Mouse (Mus musculus): ENCODE results near the gene Lcn2. TPM values are rescaled to one million over a fixed set of nuclear protein-coding genes. Genes with fewer than 3 reads are reported as not detected.

Gene Lcn2
- polyA plus RNA-seq, 1 experiment from 2014 or later: not detected

DNA sequence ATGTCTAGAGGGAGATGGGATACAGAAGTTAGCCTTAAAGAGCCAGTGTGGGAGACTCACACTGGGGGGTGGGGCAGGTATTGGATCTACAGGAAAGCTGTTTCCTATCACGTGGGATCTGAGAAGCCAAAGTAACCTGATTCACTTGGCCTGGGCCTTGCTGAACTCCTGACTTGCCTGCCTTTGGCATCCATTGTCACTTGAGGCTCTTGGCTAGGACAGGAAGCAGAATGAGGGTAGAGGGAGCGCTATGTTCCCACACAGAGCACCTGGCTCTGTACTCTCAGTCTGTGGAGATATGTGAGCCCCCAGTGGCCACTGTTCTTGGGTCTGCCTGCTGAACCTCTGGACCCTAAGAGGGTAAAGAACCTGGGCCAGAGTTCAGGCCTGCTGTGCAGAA, 28.5 kb upstream of the Lcn2 start:
- peaks cover 54% of the 10 kb centered on the region for H3K36me3 ChIP-seq (ENCODE audit: control insufficient read depth, insufficient read depth)
- H3K27ac ChIP-seq (ENCODE audit: low read length): no peak overlapping the region
- WGBS: 80% methylated on average over 2 of the region's 2 CpGs
- no peak overlapping the region for H3K4me3 ChIP-seq (replicated peaks; ENCODE audit: low read length)
- H3K27me3 ChIP-seq (replicated peaks; ENCODE audit: control insufficient read depth, insufficient read depth, low read length): no peaks in the 10 kb centered on the region
- no peak for ATAC-seq
- H3K9ac ChIP-seq (replicated peaks; ENCODE audit: low read depth, low read length): no peak overlapping the region
- no peak overlapping the region for H3K4me2 ChIP-seq (ENCODE audit: low read length)
- H3K4me1 ChIP-seq (replicated peaks; ENCODE audit: control insufficient read depth, insufficient read depth, low read length): no peaks in the 10 kb centered on the region
- H3K9me3 ChIP-seq (ENCODE audit: control insufficient read depth, low read length): no peaks in the 10 kb centered on the region

DNA sequence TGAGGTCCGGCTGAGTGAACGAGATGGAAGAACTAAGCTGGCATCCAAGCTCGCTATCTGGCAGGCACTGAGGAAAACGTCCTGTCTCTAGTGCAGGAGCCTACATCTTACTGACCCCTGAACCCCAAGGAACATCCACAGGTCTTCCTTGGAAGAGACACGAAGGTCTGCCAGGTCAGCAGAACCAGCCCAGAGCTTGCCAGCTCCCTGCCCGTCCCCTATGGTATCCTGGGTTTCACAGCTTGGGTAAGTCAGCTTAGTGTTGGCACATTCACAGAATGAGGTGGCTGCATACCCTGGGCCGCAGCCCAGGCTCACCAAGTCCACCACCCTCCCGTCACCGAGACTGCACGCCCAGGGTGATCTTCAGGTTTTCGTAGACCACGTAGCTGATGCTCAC, 27.7 kb upstream of the Lcn2 start:
- Histone ChIP-seq H3K4me1 (replicated peaks; ENCODE audit: control insufficient read depth, insufficient read depth, low read length) (no peaks in the 10 kb centered on the region), H3K4me2 (ENCODE audit: low read length) (no peak overlapping the region), H3K9ac (replicated peaks; ENCODE audit: low read depth, low read length) (no peak overlapping the region), H3K27ac (ENCODE audit: low read length) (no peak overlapping the region), H3K36me3 (ENCODE audit: control insufficient read depth, insufficient read depth) (peaks cover 50% of the 10 kb centered on the region), H3K4me3 (replicated peaks; ENCODE audit: low read length) (no peak overlapping the region), H3K9me3 (ENCODE audit: control insufficient read depth, low read length) (no peaks in the 10 kb centered on the region), H3K27me3 (replicated peaks; ENCODE audit: control insufficient read depth, insufficient read depth, low read length) (no peaks in the 10 kb centered on the region)
- ATAC-seq: no peak
- WGBS: 96% methylated on average over 12 of the region's 12 CpGs

DNA sequence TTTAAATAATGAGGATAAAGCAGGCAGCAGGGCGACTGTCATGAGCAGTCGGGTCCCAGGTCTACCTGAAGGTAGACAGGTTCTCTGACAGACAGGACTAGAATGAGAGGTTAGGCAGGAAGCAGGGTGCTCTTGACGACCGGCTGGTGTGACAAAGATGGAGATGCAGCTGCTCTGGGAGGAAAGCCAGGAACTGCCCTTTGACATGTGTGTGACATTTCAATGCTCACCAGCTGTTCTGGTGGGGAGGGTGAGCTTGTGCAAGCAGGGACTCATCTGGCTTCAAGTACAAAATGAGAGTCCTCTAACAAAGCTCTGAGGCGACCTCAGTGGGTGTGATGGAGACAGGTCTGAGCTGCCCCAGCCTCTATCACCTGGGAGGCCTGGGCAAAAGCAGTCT, 25.9 kb upstream of the Lcn2 start:
- 77% methylated on average over 5 of the region's 5 CpGs for WGBS
- H3K4me1 ChIP-seq (replicated peaks; ENCODE audit: control insufficient read depth, insufficient read depth, low read length): no peaks in the 10 kb centered on the region
- H3K9me3 ChIP-seq (ENCODE audit: control insufficient read depth, low read length): no peaks in the 10 kb centered on the region
- peaks cover 37% of the 10 kb centered on the region for H3K36me3 ChIP-seq (ENCODE audit: control insufficient read depth, insufficient read depth)
- no peak overlapping the region for H3K4me2 ChIP-seq (ENCODE audit: low read length)
- H3K9ac ChIP-seq (replicated peaks; ENCODE audit: low read depth, low read length): no peak overlapping the region
- H3K27me3 ChIP-seq (replicated peaks; ENCODE audit: control insufficient read depth, insufficient read depth, low read length): no peaks in the 10 kb centered on the region
- H3K27ac ChIP-seq (ENCODE audit: low read length): no peak overlapping the region
- ATAC-seq: no peak
- no peak overlapping the region for H3K4me3 ChIP-seq (replicated peaks; ENCODE audit: low read length)

DNA sequence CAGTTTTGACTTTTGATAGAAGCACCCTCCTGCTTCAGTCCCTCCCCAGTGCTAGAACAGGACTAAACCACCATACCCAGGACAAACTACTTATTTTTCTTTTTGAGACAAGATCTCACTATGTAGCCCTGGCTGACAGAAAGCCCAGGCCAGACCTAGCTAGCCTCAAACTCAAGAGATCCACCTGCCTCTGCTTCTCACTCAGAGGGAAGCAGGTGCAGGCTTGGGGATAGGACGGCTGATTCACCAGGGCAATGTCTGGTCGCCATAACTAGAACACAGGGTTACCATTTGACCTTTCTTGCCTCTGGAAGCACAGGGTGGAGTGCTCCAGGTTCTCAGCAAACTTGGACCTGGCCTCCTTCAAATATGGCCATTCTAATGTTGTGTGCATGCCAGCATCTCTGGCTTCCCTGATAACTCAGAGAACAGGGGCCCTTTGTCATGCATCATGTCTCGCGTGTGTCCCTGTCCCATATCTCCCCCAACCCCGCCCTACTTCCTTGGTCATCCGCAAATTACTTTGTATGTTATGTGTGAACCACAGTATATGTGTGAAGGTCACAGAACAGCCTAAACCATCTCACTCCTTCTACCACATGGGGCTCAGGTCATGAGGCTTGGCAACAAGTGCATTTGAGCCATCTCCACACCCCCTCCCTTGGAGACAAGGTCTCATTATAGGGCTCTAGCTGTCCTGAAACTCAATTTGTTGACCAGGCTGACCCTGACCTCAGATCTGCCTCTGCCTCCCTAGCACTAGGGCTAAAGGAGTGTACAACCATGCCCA, 24.9 kb upstream of the Lcn2 start:
- no peak overlapping the region for H3K27ac ChIP-seq (ENCODE audit: low read length)
- no peak overlapping the region for H3K9ac ChIP-seq (replicated peaks; ENCODE audit: low read depth, low read length)
- no peak overlapping the region for H3K4me3 ChIP-seq (replicated peaks; ENCODE audit: low read length)
- no peaks in the 10 kb centered on the region for H3K4me1 ChIP-seq (replicated peaks; ENCODE audit: control insufficient read depth, insufficient read depth, low read length)
- no peaks in the 10 kb centered on the region for H3K9me3 ChIP-seq (ENCODE audit: control insufficient read depth, low read length)
- no peaks in the 10 kb centered on the region for H3K27me3 ChIP-seq (replicated peaks; ENCODE audit: control insufficient read depth, insufficient read depth, low read length)
- 95% methylated on average over 6 of the region's 6 CpGs for WGBS
- H3K4me2 ChIP-seq (ENCODE audit: low read length): no peak overlapping the region
- ATAC-seq: no peak
- peaks cover 30% of the 10 kb centered on the region for H3K36me3 ChIP-seq (ENCODE audit: control insufficient read depth, insufficient read depth)

DNA sequence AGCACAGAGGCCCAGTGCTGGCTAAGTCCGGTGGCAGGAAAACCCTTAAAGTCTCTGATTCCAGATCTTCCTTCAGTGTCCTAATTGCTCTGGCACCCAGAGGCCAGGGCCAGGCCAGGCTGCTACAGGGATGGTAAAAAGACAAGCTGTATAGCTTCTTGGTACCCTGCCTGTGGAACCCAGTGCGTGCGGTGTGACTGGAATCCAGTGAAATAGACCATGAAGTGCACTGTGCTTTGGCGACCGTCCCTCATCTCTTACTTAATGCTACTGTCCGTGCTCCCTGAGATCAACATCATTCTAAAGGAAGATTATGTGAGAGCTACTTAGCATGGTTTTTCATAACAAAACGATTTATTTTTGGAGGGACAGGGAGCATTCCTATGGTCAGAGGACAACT, 23.4 kb upstream of the Lcn2 start:
- H3K27me3 ChIP-seq (replicated peaks; ENCODE audit: control insufficient read depth, insufficient read depth, low read length): no peaks in the 10 kb centered on the region
- H3K4me2 ChIP-seq (ENCODE audit: low read length): no peak overlapping the region
- H3K27ac ChIP-seq (ENCODE audit: low read length): no peak overlapping the region
- no peak for ATAC-seq
- no peak overlapping the region for H3K4me3 ChIP-seq (replicated peaks; ENCODE audit: low read length)
- H3K4me1 ChIP-seq (replicated peaks; ENCODE audit: control insufficient read depth, insufficient read depth, low read length): no peaks in the 10 kb centered on the region
- no peaks in the 10 kb centered on the region for H3K9me3 ChIP-seq (ENCODE audit: control insufficient read depth, low read length)
- 87% methylated on average over 7 of the region's 7 CpGs for WGBS
- no peak overlapping the region for H3K9ac ChIP-seq (replicated peaks; ENCODE audit: low read depth, low read length)
- peaks cover 15% of the 10 kb centered on the region for H3K36me3 ChIP-seq (ENCODE audit: control insufficient read depth, insufficient read depth)

DNA sequence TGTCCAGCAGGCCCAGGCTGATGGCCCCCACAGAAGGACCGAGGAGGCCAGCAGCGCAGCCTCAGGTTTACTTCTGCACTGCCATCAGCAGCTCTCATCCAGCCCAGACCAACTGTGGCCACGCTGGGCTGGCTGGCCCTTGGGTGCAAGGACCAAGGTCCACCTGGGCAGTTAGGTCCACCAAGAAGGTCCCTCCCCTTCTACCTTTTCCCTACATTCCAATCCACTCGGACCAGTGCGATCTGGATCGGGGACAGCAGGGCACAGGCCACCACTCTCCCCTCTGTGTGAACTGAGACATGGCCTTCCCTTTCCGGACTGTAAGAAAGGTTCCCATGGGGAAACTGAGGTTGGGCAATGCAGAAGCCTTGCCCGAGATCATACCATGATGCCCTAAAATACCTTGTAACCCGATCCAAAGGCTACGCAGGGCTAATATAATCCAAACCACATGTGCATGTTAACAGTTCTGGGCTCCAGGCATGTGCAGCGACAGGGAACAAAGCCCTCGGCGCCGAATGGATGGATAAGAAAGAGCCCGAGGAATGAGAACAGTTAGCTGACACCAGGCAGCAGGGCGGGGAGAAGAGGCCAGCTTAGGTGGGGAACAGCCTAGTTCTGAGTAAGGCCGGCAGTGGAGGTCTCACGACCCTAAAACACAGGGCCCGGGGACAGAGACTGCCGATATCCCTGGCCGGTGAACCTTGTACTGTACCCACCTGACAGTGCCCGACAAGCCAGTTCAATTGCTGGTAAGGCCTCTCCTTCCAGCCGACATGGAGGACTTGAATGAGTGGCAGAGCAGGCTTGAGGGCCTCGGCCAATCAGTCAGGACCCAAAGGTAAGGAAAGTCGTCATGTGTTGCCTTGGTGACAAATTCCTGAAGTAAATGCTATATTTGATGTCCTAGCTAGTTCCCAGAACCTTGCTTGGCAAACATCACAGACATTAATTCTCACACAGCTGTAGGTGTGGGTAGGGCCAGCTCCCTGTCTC, 20.7 kb upstream of the Lcn2 start:
- H3K27ac ChIP-seq (ENCODE audit: low read length): no peak overlapping the region
- peak overlapping the region; percentile 6; the same call in 1 of the 2 replicates for H3K9ac ChIP-seq (replicated peaks; ENCODE audit: low read depth, low read length)
- H3K4me3 ChIP-seq (replicated peaks; ENCODE audit: low read length): no peak overlapping the region
- H3K4me1 ChIP-seq (replicated peaks; ENCODE audit: control insufficient read depth, insufficient read depth, low read length): no peaks in the 10 kb centered on the region
- 70% methylated on average over 25 of the region's 25 CpGs for WGBS
- no peak overlapping the region for H3K4me2 ChIP-seq (ENCODE audit: low read length)
- H3K36me3 ChIP-seq (ENCODE audit: control insufficient read depth, insufficient read depth): no peaks in the 10 kb centered on the region
- ATAC-seq: no peak
- H3K9me3 ChIP-seq (ENCODE audit: control insufficient read depth, low read length): no peaks in the 10 kb centered on the region
- H3K27me3 ChIP-seq (replicated peaks; ENCODE audit: control insufficient read depth, insufficient read depth, low read length): no peaks in the 10 kb centered on the region

DNA sequence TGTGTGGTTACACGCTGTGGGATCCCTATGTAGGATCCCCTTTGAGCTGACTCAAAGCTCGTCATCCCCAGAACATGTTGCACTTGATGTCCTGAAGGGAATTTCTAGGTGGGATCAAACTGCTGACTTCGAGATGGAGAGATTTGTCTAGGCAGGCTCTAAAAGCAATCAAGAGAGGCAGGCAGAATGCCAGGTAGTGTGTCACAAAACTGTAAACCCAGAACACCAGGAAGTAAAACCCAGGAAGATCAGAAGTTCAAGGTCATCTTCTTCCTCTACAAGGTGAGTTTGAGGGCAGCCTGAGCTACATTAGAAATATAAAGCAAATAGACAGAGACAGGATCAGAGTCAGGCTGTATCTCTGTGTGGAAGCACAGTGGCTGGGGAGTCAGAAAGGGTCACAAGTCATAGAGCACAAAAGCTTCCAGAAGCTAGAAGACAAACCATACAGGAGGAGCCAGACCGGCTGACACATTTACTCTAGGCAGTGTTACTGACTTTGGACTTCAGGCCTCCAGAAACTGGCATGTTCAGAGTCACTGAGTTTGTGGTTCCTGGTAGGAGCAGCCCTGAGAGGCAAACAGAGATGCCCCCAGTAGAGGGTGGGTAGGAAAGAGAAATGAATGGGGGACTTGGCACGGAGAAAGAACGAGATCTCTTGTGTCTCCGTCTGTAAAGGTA, 19.2 kb upstream of the Lcn2 start:
- no peaks in the 10 kb centered on the region for H3K27me3 ChIP-seq (replicated peaks; ENCODE audit: control insufficient read depth, insufficient read depth, low read length)
- 83% methylated on average over 7 of the region's 7 CpGs for WGBS

DNA sequence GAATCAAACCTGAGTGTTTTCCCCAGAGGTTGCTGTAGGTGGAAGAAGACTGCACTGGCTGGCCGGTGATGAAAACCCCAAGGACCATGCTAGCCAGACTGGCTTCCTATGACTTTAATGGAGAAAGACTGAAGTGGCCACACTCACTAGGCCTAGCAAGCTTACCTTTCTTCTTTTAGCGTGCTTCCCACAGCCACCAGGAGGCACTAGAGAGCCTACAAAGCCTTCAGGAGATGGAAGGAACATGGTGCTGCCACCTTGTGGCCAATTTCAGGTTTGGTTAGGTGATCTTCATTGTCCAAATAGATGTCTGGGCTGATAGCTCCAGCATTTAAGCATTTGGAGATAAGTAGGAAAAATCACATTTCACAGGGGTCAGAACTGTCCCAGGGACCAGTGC, 16.6 kb upstream of the Lcn2 start:
- no peak overlapping the region for H3K9ac ChIP-seq (replicated peaks; ENCODE audit: low read depth, low read length)
- ATAC-seq: peak; percentile 39; the same call in 1 of the 2 replicates
- 20% methylated on average over 2 of the region's 2 CpGs for WGBS

More for the DNA sequence above, 19.2 kb upstream of the Lcn2 start:
- H3K9me3 ChIP-seq (ENCODE audit: control insufficient read depth, low read length): no peaks in the 10 kb centered on the region
- no peak overlapping the region for H3K9ac ChIP-seq (replicated peaks; ENCODE audit: low read depth, low read length)
- H3K4me2 ChIP-seq (ENCODE audit: low read length): no peak overlapping the region
- H3K36me3 ChIP-seq (ENCODE audit: control insufficient read depth, insufficient read depth): no peaks in the 10 kb centered on the region; the same call in 1 of the 2 replicates
- H3K4me1 ChIP-seq (replicated peaks; ENCODE audit: control insufficient read depth, insufficient read depth, low read length): no peaks in the 10 kb centered on the region
- H3K4me3 ChIP-seq (replicated peaks; ENCODE audit: low read length): no peak overlapping the region
- no peak for ATAC-seq
- H3K27ac ChIP-seq (ENCODE audit: low read length): no peak overlapping the region

DNA sequence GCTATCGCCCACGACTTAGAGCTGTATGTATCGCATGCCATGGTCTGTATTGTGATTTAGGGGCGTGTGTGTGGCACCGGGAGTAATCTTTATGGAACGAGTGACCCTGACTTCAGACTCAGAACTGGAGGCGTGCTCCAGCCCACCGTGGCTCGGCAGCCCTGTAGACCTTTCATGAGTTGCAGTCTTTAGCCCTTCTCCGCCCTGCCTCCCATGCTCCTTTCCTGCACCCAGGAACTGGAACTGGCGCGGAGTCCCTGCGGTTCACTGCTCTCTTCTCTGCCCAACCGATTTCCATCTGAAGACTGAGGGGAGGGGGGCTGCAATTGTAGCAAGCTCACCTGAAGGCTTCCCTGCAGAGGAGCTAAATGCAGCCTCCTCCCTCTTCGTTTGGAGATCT, 8.6 kb upstream of the Lcn2 start:
- no peaks in the 10 kb centered on the region for H3K9me3 ChIP-seq (ENCODE audit: control insufficient read depth, low read length)
- H3K4me3 ChIP-seq (replicated peaks; ENCODE audit: low read length): peak overlapping the region; percentile 97
- peak overlapping the region; percentile 90 for H3K9ac ChIP-seq (replicated peaks; ENCODE audit: low read depth, low read length)
- no peak overlapping the region for H3K27ac ChIP-seq (ENCODE audit: low read length)
- no peaks in the 10 kb centered on the region for H3K27me3 ChIP-seq (replicated peaks; ENCODE audit: control insufficient read depth, insufficient read depth, low read length)
- H3K4me2 ChIP-seq (ENCODE audit: low read length): peak overlapping the region; percentile 88
- WGBS: under 1% methylated on average over 15 of the region's 15 CpGs
- peaks cover 14% of the 10 kb centered on the region for H3K4me1 ChIP-seq (replicated peaks; ENCODE audit: control insufficient read depth, insufficient read depth, low read length)
- H3K36me3 ChIP-seq (ENCODE audit: control insufficient read depth, insufficient read depth): peaks cover 5% of the 10 kb centered on the region; the same call in 1 of the 2 replicates
- ATAC-seq: no peak

More for the DNA sequence above, 16.6 kb upstream of the Lcn2 start:
- no peak overlapping the region for H3K4me3 ChIP-seq (replicated peaks; ENCODE audit: low read length)
- H3K27ac ChIP-seq (ENCODE audit: low read length): no peak overlapping the region
- peaks cover 9% of the 10 kb centered on the region for H3K36me3 ChIP-seq (ENCODE audit: control insufficient read depth, insufficient read depth)
- H3K4me2 ChIP-seq (ENCODE audit: low read length): no peak overlapping the region
- H3K27me3 ChIP-seq (replicated peaks; ENCODE audit: control insufficient read depth, insufficient read depth, low read length): no peaks in the 10 kb centered on the region
- no peaks in the 10 kb centered on the region for H3K9me3 ChIP-seq (ENCODE audit: control insufficient read depth, low read length)
- no peaks in the 10 kb centered on the region for H3K4me1 ChIP-seq (replicated peaks; ENCODE audit: control insufficient read depth, insufficient read depth, low read length)
